10 mouse cellular contexts compared by ENCODE assay signal in the genomic region with DNA sequence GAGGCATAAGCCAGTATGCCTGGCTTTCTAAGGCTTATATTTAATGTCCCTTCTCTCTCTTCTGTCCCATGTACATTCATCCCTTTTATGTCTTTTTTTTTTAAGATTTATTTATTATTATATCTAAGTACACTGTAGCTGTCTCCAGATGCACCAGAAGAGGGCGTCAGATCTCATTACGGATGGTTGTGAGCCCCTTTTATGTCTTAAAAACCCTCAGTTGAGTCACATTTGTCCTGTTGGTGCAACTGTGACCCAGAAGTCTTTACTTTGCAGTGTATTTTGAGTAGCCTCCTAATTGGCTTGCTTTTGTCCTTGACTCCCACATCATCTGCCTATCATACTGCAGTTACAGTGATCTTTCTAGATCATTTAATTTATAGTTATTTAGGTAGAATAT. TPM values are rescaled to one million over a fixed set of nuclear protein-coding genes. Genes with fewer than 3 reads are reported as not detected.
DNase-seq lines count a peak whose midpoint lies in the region; ATAC-seq and TF ChIP-seq lines count a peak whose summit lies in the region.
"Had no signal": no experiment of that assay in that cellular context is flagged by ENCODE, and none has a peak within 500 bp of the region (broad histone marks: within the 10 kb centered on the region; RNA-seq: fewer than 3 reads in every experiment).

No protein-coding gene starts in this region.

- WGBS in kidney, embryonic 15.5 days: 54% methylated on average over 2 of the region's 2 CpGs
- 49% methylated on average over 2 of the region's 2 CpGs for WGBS in hindbrain, embryonic 14.5 days
- WGBS in midbrain, embryonic 12.5 days: 53% methylated on average over 2 of the region's 2 CpGs

- no peak overlapping the region for H3K4me3 ChIP-seq in kidney, embryonic 15.5 days (replicated peaks)
- no peak overlapping the region for H3K4me3 ChIP-seq in E14TG2a.4 (replicated peaks; ENCODE audit: low read length)
- no peak overlapping the region for H3K4me3 ChIP-seq in hindbrain, embryonic 14.5 days (replicated peaks; ENCODE audit: low read length)
- 0 out of 2 replicates have a peak overlapping the region, but pooled peaks have one; percentile 91 for H3K4me3 ChIP-seq in midbrain, embryonic 12.5 days

- H3K4me2 ChIP-seq in kidney, embryonic 15.5 days: peak overlapping the region; percentile 88; the same call in 1 of the 2 replicates
- peak overlapping the region; percentile 87 for H3K4me2 ChIP-seq in hindbrain, embryonic 14.5 days (replicated peaks)
- peak overlapping the region; percentile 94; the same call in 1 of the 2 replicates for H3K4me2 ChIP-seq in midbrain, embryonic 12.5 days (replicated peaks)

- peak; percentile 23 for TF ChIP-seq CTCF in E14TG2a.4 (conservative IDR thresholded peaks at IDR 0.05; ENCODE audit: low read length)

- H3K36me3 ChIP-seq in kidney, embryonic 15.5 days: peaks cover 51% of the 10 kb centered on the region
- H3K36me3 ChIP-seq in E14TG2a.4 (ENCODE audit: insufficient read depth, low read length): peaks cover 59% of the 10 kb centered on the region
- H3K36me3 ChIP-seq in hindbrain, embryonic 14.5 days (replicated peaks; ENCODE audit: control insufficient read depth, insufficient read depth): peaks cover 52% of the 10 kb centered on the region
- H3K36me3 ChIP-seq in midbrain, embryonic 12.5 days: peaks cover 44% of the 10 kb centered on the region

- DNase-seq in kidney, postnatal 10 days: no peak
- no peak for DNase-seq in hindbrain, embryonic 14.5 days (ENCODE audit: low spot score)
- no peak for DNase-seq in thymus, adult 18-20 months
- no peak for DNase-seq in thymus, postnatal 25 days
- DNase-seq: lung, postnatal 36 days had no signal

- no peak for ATAC-seq in kidney, embryonic 15.5 days (replicated peaks; ENCODE audit: low FRiP score)
- no peak for ATAC-seq in hindbrain, embryonic 14.5 days (ENCODE audit: low FRiP score)
- no peak for ATAC-seq in midbrain, embryonic 12.5 days (ENCODE audit: low FRiP score, low read depth)
- ATAC-seq in granulocyte monocyte progenitor cell, adult 5-6 weeks (replicated peaks; ENCODE audit: poor library complexity, severe bottlenecking): no peak

- H3K27ac ChIP-seq in kidney, embryonic 15.5 days: no peak overlapping the region
- no peak overlapping the region for H3K27ac ChIP-seq in hindbrain, embryonic 14.5 days
- H3K27ac ChIP-seq in midbrain, embryonic 12.5 days (replicated peaks): no peak overlapping the region
- H3K27ac ChIP-seq: heart, embryonic 10.5 days had no signal

- 0 out of 2 replicates have a peak overlapping the region, but pooled peaks have one; percentile 5 for H3K9ac ChIP-seq in kidney, embryonic 15.5 days
- no peak overlapping the region; the same call in 1 of the 2 replicates for H3K9ac ChIP-seq in hindbrain, embryonic 14.5 days
- no peak overlapping the region for H3K9ac ChIP-seq in midbrain, embryonic 12.5 days (replicated peaks)

- no peaks in the 10 kb centered on the region for H3K27me3 ChIP-seq in kidney, embryonic 15.5 days
- H3K27me3 ChIP-seq in E14TG2a.4 (ENCODE audit: insufficient read depth, low read length): no peaks in the 10 kb centered on the region
- H3K27me3 ChIP-seq in hindbrain, embryonic 14.5 days (ENCODE audit: control insufficient read depth, insufficient read depth, low read length): no peaks in the 10 kb centered on the region
- H3K27me3 ChIP-seq in midbrain, embryonic 12.5 days: no peaks in the 10 kb centered on the region

- peaks cover 15% of the 10 kb centered on the region for H3K4me1 ChIP-seq in kidney, embryonic 15.5 days
- peaks cover 24% of the 10 kb centered on the region for H3K4me1 ChIP-seq in E14TG2a.4 (replicated peaks; ENCODE audit: low read depth, low read length)
- H3K4me1 ChIP-seq in hindbrain, embryonic 14.5 days (replicated peaks; ENCODE audit: control insufficient read depth, insufficient read depth, low read length): peaks cover 19% of the 10 kb centered on the region
- H3K4me1 ChIP-seq in midbrain, embryonic 12.5 days: peaks cover 19% of the 10 kb centered on the region

- H3K9me3 ChIP-seq in kidney, embryonic 15.5 days (replicated peaks): no peaks in the 10 kb centered on the region
- H3K9me3 ChIP-seq in E14TG2a.4 (ENCODE audit: low read length): no peaks in the 10 kb centered on the region
- no peaks in the 10 kb centered on the region for H3K9me3 ChIP-seq in hindbrain, embryonic 14.5 days (ENCODE audit: control insufficient read depth, low read length)
- no peaks in the 10 kb centered on the region for H3K9me3 ChIP-seq in midbrain, embryonic 12.5 days
- H3K9me3 ChIP-seq: heart, embryonic 10.5 days had no signal

RNA-seq across cellular contexts. Expression of gene Psmd2, which starts 1.9 kb away (rescaled TPM):
- 330 and 353 TPM in 2 replicates for polyA plus RNA-seq in kidney, embryonic 15.5 days (2015; fragmentation: Nextera tagmentation; extraction: Ambion mirVana)
- 329 and 358 TPM in 2 replicates for polyA plus RNA-seq in hindbrain, embryonic 14.5 days (2014; fragmentation: Nextera tagmentation; extraction: Ambion mirVana)
- polyA plus RNA-seq in midbrain, embryonic 12.5 days (2016; fragmentation: Nextera tagmentation; extraction: Ambion mirVana): 432 and 443 TPM in 2 replicates
- 144 and 149 TPM in 2 replicates for total RNA-seq in granulocyte monocyte progenitor cell, adult 5-6 weeks (2014; fragmentation: Nextera tagmentation)
- 215 and 220 TPM in 2 replicates for total RNA-seq in granulocyte monocyte progenitor cell, adult 5-6 weeks (2017)

RNA-seq across cellular contexts. Expression of gene Eif4g1, which starts 14.8 kb away (rescaled TPM):
- polyA plus RNA-seq in kidney, embryonic 15.5 days (2015; fragmentation: Nextera tagmentation; extraction: Ambion mirVana): 187 and 208 TPM in 2 replicates
- polyA plus RNA-seq in hindbrain, embryonic 14.5 days (2014; fragmentation: Nextera tagmentation; extraction: Ambion mirVana): 124 and 130 TPM in 2 replicates
- polyA plus RNA-seq in midbrain, embryonic 12.5 days (2016; fragmentation: Nextera tagmentation; extraction: Ambion mirVana): 191 and 210 TPM in 2 replicates
- total RNA-seq in granulocyte monocyte progenitor cell, adult 5-6 weeks (2014; fragmentation: Nextera tagmentation): 242 and 249 TPM in 2 replicates
- total RNA-seq in granulocyte monocyte progenitor cell, adult 5-6 weeks (2017): 312 and 346 TPM in 2 replicates

RNA-seq across cellular contexts. Expression of gene Ece2, which starts 23.7 kb away (rescaled TPM):
- polyA plus RNA-seq in kidney, embryonic 15.5 days (2015; fragmentation: Nextera tagmentation; extraction: Ambion mirVana): 4.0 TPM in 2 replicates
- 10.6 and 12.1 TPM in 2 replicates for polyA plus RNA-seq in hindbrain, embryonic 14.5 days (2014; fragmentation: Nextera tagmentation; extraction: Ambion mirVana)
- polyA plus RNA-seq in midbrain, embryonic 12.5 days (2016; fragmentation: Nextera tagmentation; extraction: Ambion mirVana): 7.8 and 9.7 TPM in 2 replicates
- 0.77 TPM in 1 of 2 replicates, not detected in the other for total RNA-seq in granulocyte monocyte progenitor cell, adult 5-6 weeks (2014; fragmentation: Nextera tagmentation)
- 1.3 TPM in 1 of 2 replicates, not detected in the other for total RNA-seq in granulocyte monocyte progenitor cell, adult 5-6 weeks (2017)

RNA-seq across cellular contexts. Expression of gene Camk2n2, which starts 32.2 kb away (rescaled TPM):
- 1.4 and 1.5 TPM in 2 replicates for polyA plus RNA-seq in kidney, embryonic 15.5 days (2015; fragmentation: Nextera tagmentation; extraction: Ambion mirVana)
- polyA plus RNA-seq in hindbrain, embryonic 14.5 days (2014; fragmentation: Nextera tagmentation; extraction: Ambion mirVana): 61.8 and 63.8 TPM in 2 replicates
- polyA plus RNA-seq in midbrain, embryonic 12.5 days (2016; fragmentation: Nextera tagmentation; extraction: Ambion mirVana): 8.8 and 9.8 TPM in 2 replicates
- 0.56 TPM in 1 of 2 replicates, not detected in the other for total RNA-seq in granulocyte monocyte progenitor cell, adult 5-6 weeks (2014; fragmentation: Nextera tagmentation)
- 0.43 and 1.8 TPM in 2 replicates for total RNA-seq in granulocyte monocyte progenitor cell, adult 5-6 weeks (2017)

RNA-seq across cellular contexts. Expression of gene Fam131a, which starts 39.7 kb away (rescaled TPM):
- polyA plus RNA-seq in kidney, embryonic 15.5 days (2015; fragmentation: Nextera tagmentation; extraction: Ambion mirVana): 6.4 and 6.7 TPM in 2 replicates
- 41.8 and 44.2 TPM in 2 replicates for polyA plus RNA-seq in hindbrain, embryonic 14.5 days (2014; fragmentation: Nextera tagmentation; extraction: Ambion mirVana)
- polyA plus RNA-seq in midbrain, embryonic 12.5 days (2016; fragmentation: Nextera tagmentation; extraction: Ambion mirVana): 17.9 and 18.0 TPM in 2 replicates
- total RNA-seq in granulocyte monocyte progenitor cell, adult 5-6 weeks (2014; fragmentation: Nextera tagmentation): 1.6 TPM in 1 of 2 replicates, not detected in the other
- 0.43 TPM in 1 of 2 replicates, not detected in the other for total RNA-seq in granulocyte monocyte progenitor cell, adult 5-6 weeks (2017)
